Mouse (Mus musculus) lung, postnatal 0 days (tissue): ENCODE data around the gene Rgs8. TPM values are rescaled to one million over a fixed set of nuclear protein-coding genes. Genes with fewer than 3 reads are reported as not detected.

Experiments
- ATAC-seq: fragments of 200-750 bp; cut with Nextera tagmentation; 2 replicates; pipeline ENCODE4 v1.8.0; 2017; ENCODE audit warnings: moderate library complexity
- DNase-seq: peaks from one replicate; pipeline ENCODE4 v3.0.0-alpha.2; 2016; ENCODE audit warnings: low spot score
- H3K27ac ChIP-seq: fragments of 300-500 bp; sonication (generic); 2 replicates; pipeline ENCODE4 v1.5.1; 2014; ENCODE audit warnings: antibody characterized with exemption, mild to moderate bottlenecking, low read length, mixed read lengths
- H3K27me3 ChIP-seq: fragments of 300-500 bp; sonication (generic); replicated peaks from 2 replicates; pipeline ENCODE4 v1.6.1; 2014; ENCODE audit warnings: low read length, mixed read lengths; ENCODE audit not compliant: insufficient read depth
- H3K36me3 ChIP-seq: fragments of 300-500 bp; sonication (generic); 2 replicates; pipeline ENCODE4 v1.6.1; 2014; ENCODE audit warnings: low read length, mixed read lengths; ENCODE audit not compliant: insufficient read depth
- H3K4me1 ChIP-seq: fragments of 300-500 bp; sonication (generic); 2 replicates; pipeline ENCODE4 v1.6.1; 2014; ENCODE audit warnings: antibody characterized with exemption, low read depth, low read length, mixed read lengths; ENCODE audit not compliant: insufficient read depth
- H3K4me2 ChIP-seq: fragments of 300-500 bp; sonication (generic); replicated peaks from 2 replicates; pipeline ENCODE4 v1.6.1; 2014; ENCODE audit warnings: low read depth, mild to moderate bottlenecking, low read length, moderate library complexity, mixed read lengths
- H3K4me3 ChIP-seq: fragments of 300-500 bp; sonication (generic); 2 replicates; pipeline ENCODE4 v1.5.1; 2014; ENCODE audit warnings: low read depth, low read length
- H3K9ac ChIP-seq: fragments of 300-500 bp; sonication (generic); replicated peaks from 2 replicates; pipeline ENCODE4 v1.6.1; 2014; ENCODE audit warnings: low read depth, mild to moderate bottlenecking
- H3K9me3 ChIP-seq: fragments of 300-500 bp; sonication (generic); 2 replicates; pipeline ENCODE4 v1.6.1; 2016; ENCODE audit warnings: low read length, mixed read lengths
- CTCF ChIP-seq: IDR thresholded peaks from 2 replicates; pipeline ENCODE4 v1.5.1; 2016; ENCODE audit warnings: antibody characterized with exemption, mild to moderate bottlenecking
- EP300 ChIP-seq: IDR thresholded peaks from 2 replicates; pipeline ENCODE4 v1.6.1; 2016; ENCODE audit warnings: antibody characterized with exemption, mild to moderate bottlenecking, control low read depth
- WGBS: fragments of 180-500 bp; shearing (Covaris S2); extraction: QIAGEN DNeasy Blood & Tissue Kit; methylation state at CpG from one replicate; pipeline ENCODE4 v1.1.7; 2014; 5-methylcytosine and 5-hydroxymethylcytosine counted together
- polyA plus RNA-seq: library from polyadenylated mRNA; unstranded; fragments of >200 nt; fragmentation: Nextera tagmentation; extraction: Ambion mirVana; gene quantifications from 2 replicates; pipeline ENCODE4 v1.2.1, GENCODE M21; 2015

The Rgs8 gene
- polyA plus RNA-seq, 1 experiment from 2014 or later = 0.12 TPM

GRCm38 (mm10) chr1:153669086-153669485, 16.3 kb downstream of the Rgs8 start:
- Histone ChIP-seq H3K9ac (no peak overlapping the region), H3K4me3 (no peak overlapping the region), H3K4me1 (no peaks in the 10 kb centered on the region; the same call in 1 of the 2 replicates), H3K27me3 (0 out of 2 replicates have a peak, but pooled peaks cover 4% of the 10 kb centered on the region), H3K9me3 (no peaks in the 10 kb centered on the region), H3K36me3 (no peaks in the 10 kb centered on the region), H3K4me2 (no peak overlapping the region), H3K27ac (no peak overlapping the region)
- TF ChIP-seq CTCF (no peak), EP300 (no peak)
- ATAC-seq (no peak), DNase-seq (no peak)
- 48% methylated on average over 7 of the region's 7 CpGs for WGBS

- no peak for ATAC-seq
- no peak for TF ChIP-seq EP300
- no peak for TF ChIP-seq CTCF
- H3K4me2 ChIP-seq = no peak overlapping the region
- no peak overlapping the region for H3K9ac ChIP-seq
- no peaks in the 10 kb centered on the region for H3K36me3 ChIP-seq
- 62% methylated on average over 3 of the region's 3 CpGs for WGBS
- no peak overlapping the region for H3K4me3 ChIP-seq
- no peak for DNase-seq
- no peak overlapping the region for H3K27ac ChIP-seq
- no peaks in the 10 kb centered on the region; the same call in 1 of the 2 replicates for H3K4me1 ChIP-seq
- 0 out of 2 replicates have a peak, but pooled peaks cover 4% of the 10 kb centered on the region for H3K27me3 ChIP-seq
- H3K9me3 ChIP-seq = no peaks in the 10 kb centered on the region
Observed at GRCm38 (mm10) chr1:153669728-153670127, 16.9 kb downstream of the Rgs8 start.

GRCm38 (mm10) chr1:153671352-153671751, 18.5 kb downstream of the Rgs8 start:
- Histone ChIP-seq H3K36me3 (no peaks in the 10 kb centered on the region), H3K9me3 (no peaks in the 10 kb centered on the region), H3K27me3 (no peaks in the 10 kb centered on the region), H3K4me3 (no peak overlapping the region), H3K4me1 (no peaks in the 10 kb centered on the region; the same call in 1 of the 2 replicates), H3K4me2 (no peak overlapping the region), H3K27ac (no peak overlapping the region), H3K9ac (no peak overlapping the region)
- DNase-seq (no peak), ATAC-seq (no peak)
- no peak for TF ChIP-seq CTCF
- WGBS = 73% methylated on average over 3 of the region's 3 CpGs

- Histone ChIP-seq H3K4me3 (no peak overlapping the region), H3K9me3 (no peaks in the 10 kb centered on the region), H3K9ac (no peak overlapping the region), H3K4me2 (no peak overlapping the region), H3K4me1 (no peaks in the 10 kb centered on the region; the same call in 1 of the 2 replicates), H3K27ac (no peak overlapping the region), H3K27me3 (no peaks in the 10 kb centered on the region), H3K36me3 (no peaks in the 10 kb centered on the region)
- TF ChIP-seq CTCF = no peak
- no peak for TF ChIP-seq EP300
- 67% methylated on average over 7 of the region's 9 CpGs for WGBS
- ATAC-seq = no peak
- no peak for DNase-seq
Observed at GRCm38 (mm10) chr1:153672698-153673097, 19.9 kb downstream of the Rgs8 start.

- H3K4me1 ChIP-seq = no peaks in the 10 kb centered on the region; the same call in 1 of the 2 replicates
- H3K27me3 ChIP-seq = no peaks in the 10 kb centered on the region
- no peak for DNase-seq
- H3K4me3 ChIP-seq = no peak overlapping the region
- no peak for TF ChIP-seq EP300
- no peak; the same call in 1 of the 2 replicates for ATAC-seq
- H3K27ac ChIP-seq = no peak overlapping the region
- H3K9me3 ChIP-seq = no peaks in the 10 kb centered on the region
- H3K4me2 ChIP-seq = no peak overlapping the region
- H3K9ac ChIP-seq = no peak overlapping the region
- no peaks in the 10 kb centered on the region for H3K36me3 ChIP-seq
- 41% methylated on average over 12 of the region's 12 CpGs for WGBS
Observed at GRCm38 (mm10) chr1:153673900-153674299, 21.1 kb downstream of the Rgs8 start.

- Histone ChIP-seq H3K4me1 (no peaks in the 10 kb centered on the region; the same call in 1 of the 2 replicates), H3K4me2 (no peak overlapping the region), H3K9me3 (no peaks in the 10 kb centered on the region), H3K27ac (no peak overlapping the region), H3K36me3 (no peaks in the 10 kb centered on the region), H3K9ac (no peak overlapping the region), H3K4me3 (no peak overlapping the region), H3K27me3 (no peaks in the 10 kb centered on the region)
- 57% methylated on average over 4 of the region's 4 CpGs for WGBS
- ATAC-seq (no peak), DNase-seq (no peak)
- TF ChIP-seq EP300 (no peak), CTCF (peak; percentile 17; the same call in 1 of the 2 replicates)
Observed at GRCm38 (mm10) chr1:153675591-153675990, 22.8 kb downstream of the Rgs8 start.

GRCm38 (mm10) chr1:153677635-153678034, 24.8 kb downstream of the Rgs8 start:
- ATAC-seq = no peak
- TF ChIP-seq CTCF = no peak
- no peak for TF ChIP-seq EP300
- Histone ChIP-seq H3K27ac (no peak overlapping the region), H3K4me2 (no peak overlapping the region), H3K36me3 (no peaks in the 10 kb centered on the region), H3K9ac (no peak overlapping the region), H3K27me3 (no peaks in the 10 kb centered on the region), H3K4me3 (no peak overlapping the region), H3K4me1 (no peaks in the 10 kb centered on the region; the same call in 1 of the 2 replicates), H3K9me3 (no peaks in the 10 kb centered on the region)
- WGBS = 71% methylated on average over 6 of the region's 6 CpGs
- no peak for DNase-seq
